Mouse (Mus musculus) CH12.LX (cell line): Measurements from ENCODE around the gene Lurap1. TPM values are rescaled to one million over a fixed set of nuclear protein-coding genes. Genes with fewer than 3 reads are reported as not detected.
A peak's percentile ranks its signal among the peaks of the same experiment; 100 is the strongest.

ENCODE experiments used
- DNase-seq: peaks from one replicate; pipeline ENCODE4 v3.0.0-alpha.2; 2013; ENCODE audit errors: extremely low read depth
- H3K27ac ChIP-seq: 2 replicates; pipeline ENCODE4 v1.5.1; 2012; ENCODE audit warnings: low read depth, mild to moderate bottlenecking, control low read depth, moderate library complexity; ENCODE audit not compliant: insufficient read depth
- H3K27me3 ChIP-seq: replicated peaks from 2 replicates; pipeline ENCODE3; 2012; ENCODE audit warnings: inconsistent platforms
- H3K36me3 ChIP-seq, 2 experiments: replicated peaks in 1 of 2; 2 replicates each; pipeline versions ENCODE3 to v1.6.1; 2012; ENCODE audit warnings: inconsistent platforms in 1 of 2, low read length in 1 of 2, mild to moderate bottlenecking in 1 of 2, mixed read lengths in 1 of 2, moderate library complexity in 1 of 2; ENCODE audit not compliant: control insufficient read depth in 1 of 2, insufficient read depth in 1 of 2
- H3K4me1 ChIP-seq, 2 experiments: 2 replicates each; pipeline ENCODE4 v1.6.1; 2012; ENCODE audit warnings: inconsistent platforms in 1 of 2, moderate library complexity in 1 of 2; ENCODE audit not compliant: insufficient read depth in 2 of 2, control insufficient read depth in 1 of 2
- H3K4me2 ChIP-seq: 2 replicates; pipeline ENCODE4 v1.6.1; 2012; ENCODE audit warnings: low read depth, mild to moderate bottlenecking, control low read depth; ENCODE audit not compliant: poor library complexity, insufficient read depth, severe bottlenecking
- H3K4me3 ChIP-seq, 3 experiments: fragments of 150-350 bp in 1 of 3; sonication (generic) in 1 of 3; replicated peaks in 1 of 3; 2 replicates each; pipeline versions ENCODE3 to v1.5.1; 2011 to 2012; ENCODE audit warnings: low read depth in 2 of 3, low read length in 2 of 3, mild to moderate bottlenecking in 2 of 3, moderate library complexity in 2 of 3, control low read depth in 1 of 3, improper control_type of control experiment in 1 of 3, inconsistent platforms in 1 of 3, mixed read lengths in 1 of 3; ENCODE audit not compliant: poor library complexity in 1 of 3
- H3K79me2 ChIP-seq: replicated peaks from 2 replicates; pipeline ENCODE4 v1.6.1; 2012; ENCODE audit warnings: mild to moderate bottlenecking, moderate library complexity; ENCODE audit not compliant: control insufficient read depth, poor library complexity, insufficient read depth, severe bottlenecking; ENCODE audit errors: extremely low read depth
- H3K9ac ChIP-seq: 2 replicates; pipeline ENCODE4 v1.6.1; 2012; ENCODE audit warnings: low read depth, mild to moderate bottlenecking, control low read depth, moderate library complexity; ENCODE audit not compliant: insufficient read depth
- H3K9me3 ChIP-seq: replicated peaks from 2 replicates; pipeline ENCODE3; 2012; ENCODE audit warnings: low read length, inconsistent platforms, mixed read lengths
- CHD1 ChIP-seq: IDR thresholded peaks from 2 replicates; pipeline ENCODE4 v1.6.1; 2012; ENCODE audit warnings: low read depth, low read length, improper control_type of control experiment, inconsistent platforms
- CHD2 ChIP-seq: IDR thresholded peaks from 2 replicates; pipeline ENCODE4 v1.6.1; 2011; ENCODE audit warnings: low read length, improper control_type of control experiment
- E2F4 ChIP-seq: IDR thresholded peaks from 2 replicates; pipeline ENCODE4 v1.6.1; 2011; ENCODE audit warnings: low read depth, low read length, improper control_type of control experiment; ENCODE audit not compliant: insufficient replicate concordance
- GABPA ChIP-seq: IDR thresholded peaks from 2 replicates; pipeline ENCODE4 v1.6.1; 2012; ENCODE audit warnings: low read depth, low read length, improper control_type of control experiment, inconsistent platforms; ENCODE audit not compliant: insufficient replicate concordance
- JUN ChIP-seq: IDR thresholded peaks from 2 replicates; pipeline ENCODE4 v1.6.1; 2011; ENCODE audit warnings: low read depth, mild to moderate bottlenecking, low read length, improper control_type of control experiment, moderate library complexity; ENCODE audit not compliant: insufficient read depth
- KAT2A ChIP-seq: IDR thresholded peaks from 2 replicates; pipeline ENCODE4 v1.6.1; 2012; ENCODE audit warnings: low read length, improper control_type of control experiment, inconsistent platforms; ENCODE audit not compliant: insufficient replicate concordance
- MAZ ChIP-seq: IDR thresholded peaks from 2 replicates; pipeline ENCODE4 v1.6.1; 2012; ENCODE audit warnings: low read depth, mild to moderate bottlenecking, inconsistent platforms, low read length, improper control_type of control experiment, moderate library complexity
- MXI1 ChIP-seq: IDR thresholded peaks from 2 replicates; pipeline ENCODE4 v1.6.1; 2011; ENCODE audit warnings: mild to moderate bottlenecking, low read depth, low read length, improper control_type of control experiment
- NELFE ChIP-seq: IDR thresholded peaks from 2 replicates; pipeline ENCODE4 v1.6.1; 2011; ENCODE audit warnings: low read depth, low read length, improper control_type of control experiment
- NRF1 ChIP-seq: IDR thresholded peaks from 2 replicates; pipeline ENCODE4 v1.6.1; 2014; ENCODE audit warnings: low read depth, mild to moderate bottlenecking, inconsistent platforms, low read length, improper control_type of control experiment, moderate library complexity
- PAX5 ChIP-seq: IDR thresholded peaks from 2 replicates; pipeline ENCODE4 v1.6.1; 2012; ENCODE audit warnings: low read length, inconsistent platforms, mixed read lengths
- RCOR1 ChIP-seq: conservative IDR thresholded peaks from 2 replicates; pipeline ENCODE4 v1.6.1; 2012; ENCODE audit warnings: low read depth, mild to moderate bottlenecking, inconsistent platforms, low read length, improper control_type of control experiment
- SIN3A ChIP-seq: IDR thresholded peaks from 2 replicates; pipeline ENCODE4 v1.6.1; 2012; ENCODE audit warnings: low read length, improper control_type of control experiment, inconsistent platforms
- SMC3 ChIP-seq: IDR thresholded peaks from 2 replicates; pipeline ENCODE4 v1.6.1; 2011; ENCODE audit warnings: low read depth, low read length, improper control_type of control experiment
- TCF12 ChIP-seq: IDR thresholded peaks from 2 replicates; pipeline ENCODE4 v1.6.1; 2014; ENCODE audit warnings: low read depth, mild to moderate bottlenecking, inconsistent platforms, low read length, improper control_type of control experiment
- USF1 ChIP-seq: IDR thresholded peaks from 2 replicates; pipeline ENCODE4 v1.6.1; 2014; ENCODE audit warnings: low read depth, mild to moderate bottlenecking, inconsistent platforms, low read length, improper control_type of control experiment
- USF2 ChIP-seq: conservative IDR thresholded peaks from 2 replicates; pipeline ENCODE4 v1.6.1; 2011; ENCODE audit warnings: low read depth, low read length, improper control_type of control experiment
- ZC3H11A ChIP-seq: IDR thresholded peaks from 2 replicates; pipeline ENCODE4 v1.6.1; 2012; ENCODE audit warnings: low read depth, mild to moderate bottlenecking, inconsistent platforms, low read length, improper control_type of control experiment
- ZNF384 ChIP-seq: IDR thresholded peaks from 2 replicates; pipeline ENCODE4 v1.6.1; 2012; ENCODE audit warnings: low read depth, low read length, improper control_type of control experiment, inconsistent platforms
- dilution Hi-C: fragments of 300-500 bp; cut with MboI; formaldehyde crosslinking; loops from 2 replicates; pipeline ENCODE4 v1.14.3; 2020; ENCODE audit warnings: low sequenced_read_pairs; ENCODE audit not compliant: extremely low pct_unique_long_range_greater_than_20kb, extremely low pct_ligation_motif_present
- in situ Hi-C: fragments of 300-500 bp; cut with MboI; formaldehyde crosslinking; loops from 3 replicates; pipeline ENCODE4 v1.14.3; 2019; ENCODE audit warnings: low sequenced_read_pairs, low pct_ligation_motif_present, low pct_unique_long_range_greater_than_20kb, mixed read lengths
- polyA plus RNA-seq: library from polyadenylated mRNA; unstranded; fragments of >175 nt; gene quantifications from 2 replicates; pipeline ENCODE4 v1.2.1, GENCODE M21; 2012; ENCODE audit warnings: low read depth; ENCODE audit not compliant: insufficient read length
- total RNA-seq, 2 experiments: library from RNA; depleted of rRNA; stranded (reverse); fragments of 300-350 nt in 1 of 2; fragments of >200 nt in 1 of 2; gene quantifications; 2 replicates each; pipeline ENCODE4 v1.2.3; 2012 to 2014

The Lurap1 gene
- total and polyA plus RNA-seq, 3 experiments: 0.10 TPM; not detected in 2

DNA sequence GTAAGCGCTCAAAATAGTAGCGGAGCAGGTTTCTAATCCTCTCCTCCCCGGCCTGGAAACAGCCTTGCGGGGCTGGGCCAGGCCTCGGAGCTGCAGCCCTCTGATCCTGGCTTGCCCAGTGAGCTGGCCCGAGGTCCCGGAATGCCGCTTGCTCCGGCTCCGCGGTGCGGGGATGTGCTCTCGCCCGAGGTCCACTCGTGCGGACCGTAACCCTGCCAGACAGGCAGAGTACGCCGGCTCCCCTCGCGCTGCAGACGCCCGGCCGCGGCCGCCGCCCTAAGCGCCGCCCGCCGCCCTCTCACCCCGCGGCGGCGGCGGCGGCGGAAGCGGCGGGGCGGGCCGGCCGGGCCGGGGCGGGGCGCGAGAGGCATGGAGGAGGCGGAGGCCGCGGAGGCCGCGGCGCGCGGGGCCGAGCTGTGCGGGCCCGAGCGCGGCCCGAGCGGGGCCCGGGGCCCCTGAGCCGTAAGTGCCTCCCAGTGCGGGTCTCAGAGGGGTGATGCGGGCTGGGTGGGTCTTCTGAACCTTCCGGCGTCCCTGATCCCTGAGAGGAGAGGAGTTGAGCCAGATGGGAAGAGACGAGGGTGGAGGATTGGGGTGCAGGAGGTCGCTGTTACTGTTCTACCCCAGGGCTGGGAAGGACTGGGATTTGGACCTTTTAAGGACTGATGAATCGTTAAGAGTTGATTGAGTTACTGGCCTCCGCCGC lies 829 bp downstream of the Lurap1 start (continued):
- TF ChIP-seq NRF1 (0 out of 2 replicates have a peak, but pooled peaks have one; percentile 8), ZC3H11A (no peak), JUN (no peak), CHD2 (no peak), MAZ (no peak), KAT2A (no peak), USF1 (no peak), ZNF384 (no peak), RCOR1 (no peak; the same call in 1 of the 2 replicates), SIN3A (peak; percentile 74; the same call in 1 of the 2 replicates), GABPA (no peak)

DNA sequence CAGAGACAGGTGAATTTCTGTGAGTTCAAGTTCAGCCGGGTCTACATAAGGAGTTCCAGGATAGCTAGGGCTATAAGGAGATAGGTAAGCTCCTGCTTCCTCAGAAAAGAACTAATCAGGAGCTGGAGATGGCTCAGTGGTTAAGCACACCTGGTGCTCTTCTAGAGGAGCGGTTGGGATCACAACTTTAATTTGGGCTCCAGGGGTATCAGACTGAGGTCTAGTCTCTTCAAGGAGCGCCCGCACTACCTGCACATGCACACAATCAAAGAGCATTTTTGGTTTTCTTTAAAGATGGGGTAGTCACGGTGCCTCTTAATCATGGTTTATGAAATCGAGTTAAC lies 1.4 kb downstream of the Lurap1 start:
- dilution Hi-C loops: no loop called here
- Histone ChIP-seq H3K9ac (peak overlapping the region; percentile 86), H3K9me3 (peaks cover 5% of the 10 kb centered on the region), H3K4me1 (peaks cover 6 to 18% of the 10 kb centered on the region in 2 experiments; a peak in 2 of 4 replicates), H3K4me2 (peak overlapping the region; percentile 62; the same call in 1 of the 2 replicates), H3K4me3 (peak overlapping the region; percentile 71 to 87 (median 81)), H3K79me2 (peaks cover 11% of the 10 kb centered on the region), H3K36me3 (peaks cover 28 to 34% of the 10 kb centered on the region in 2 experiments), H3K27me3 (no peaks in the 10 kb centered on the region), H3K27ac (no peak overlapping the region)
- TF ChIP-seq MAZ: no peak
- TF ChIP-seq USF2: no peak
- no peak for DNase-seq
- in situ Hi-C loops: loop anchor here (25.0 kb wide), 2 partner anchors 188 to 663 kb away; partner anchors contain the start of genes Hpdl, Mutyh and Toe1

DNA sequence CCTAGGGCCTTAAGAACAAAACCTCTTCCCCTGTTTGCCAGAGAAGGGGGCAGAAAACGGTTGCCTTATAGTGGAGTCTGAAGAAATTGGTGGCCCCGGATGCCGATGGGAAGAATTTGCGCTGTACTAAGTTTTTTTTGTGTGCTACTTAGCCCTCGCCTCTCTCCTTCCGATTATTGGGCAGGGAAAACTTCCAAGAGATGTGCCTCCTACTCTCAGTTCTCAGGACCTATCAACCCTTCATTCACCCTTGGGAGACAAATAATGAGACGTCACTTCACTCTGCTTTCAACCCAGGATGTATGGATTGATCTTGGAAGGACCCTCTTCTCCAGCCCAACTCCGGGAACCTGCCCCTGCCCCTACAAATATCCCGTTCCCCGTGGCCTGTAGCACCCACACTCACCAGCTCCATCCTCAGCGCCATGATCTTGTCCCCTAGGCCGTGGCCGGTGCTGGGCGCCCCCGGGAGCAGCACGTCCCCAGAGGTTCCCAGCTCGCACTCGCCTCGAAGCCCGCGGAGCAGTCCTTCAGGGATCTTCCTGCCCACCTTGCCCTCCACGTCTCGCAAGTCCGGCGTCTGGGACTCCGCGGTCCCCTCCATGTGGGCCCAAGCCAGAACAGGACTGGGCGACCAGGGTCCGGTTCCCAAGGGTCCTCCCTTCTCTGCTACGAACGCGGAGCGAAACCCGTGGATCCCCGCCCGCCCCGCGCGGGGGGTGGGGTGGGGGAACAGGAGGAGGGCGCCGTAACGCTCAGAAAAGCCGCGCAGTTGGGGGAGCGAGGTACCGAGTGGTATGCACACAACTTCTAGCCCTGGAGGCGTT lies 7.0 kb downstream of the Lurap1 start:
- Histone ChIP-seq H3K4me3 (no peak overlapping the region), H3K27me3 (peaks cover 3% of the 10 kb centered on the region), H3K9ac (no peak overlapping the region), H3K27ac (no peak overlapping the region), H3K79me2 (no peaks in the 10 kb centered on the region), H3K4me1 (peaks cover 0 to 15% of the 10 kb centered on the region in 2 experiments; a peak in 2 of 4 replicates), H3K36me3 (no peaks in the 10 kb centered on the region), H3K4me2 (no peak overlapping the region), H3K9me3 (peaks cover 5% of the 10 kb centered on the region)
- in situ Hi-C loops (no loop called here), dilution Hi-C loops (no loop called here)
- no peak for DNase-seq
- TF ChIP-seq KAT2A (no peak), SMC3 (no peak), CHD1 (no peak), MXI1 (no peak), ZNF384 (no peak), JUN (no peak), E2F4 (no peak), PAX5 (no peak), NELFE (no peak), CHD2 (no peak), TCF12 (no peak), GABPA (no peak), RCOR1 (no peak)
